ENCODE assay signal across 35 mouse cellular contexts in genomic region chr10:32510821-32511220, GRCm38 (mm10).
"Had no signal": no experiment of that assay in that cellular context is flagged by ENCODE, and none has a peak within 500 bp of the region (broad histone marks: within the 10 kb centered on the region; RNA-seq: fewer than 3 reads in every experiment).

No protein-coding gene starts in this region.

- H3K27ac ChIP-seq: heart, adult 2 months; heart, embryonic 10.5 days; heart, embryonic 13.5 days; heart, embryonic 15.5 days; hindbrain, embryonic 10.5 days; hindbrain, embryonic 12.5 days; hindbrain, embryonic 13.5 days; hindbrain, embryonic 14.5 days; hindbrain, embryonic 15.5 days; hindbrain, postnatal 0 days; intestine, embryonic 15.5 days; kidney, embryonic 15.5 days; kidney, postnatal 0 days; layer of hippocampus, adult 2 months had no signal

- H3K4me1 ChIP-seq: heart, embryonic 10.5 days; heart, embryonic 12.5 days; heart, embryonic 13.5 days; heart, embryonic 15.5 days; hindbrain, embryonic 10.5 days; hindbrain, embryonic 12.5 days; hindbrain, embryonic 13.5 days; hindbrain, embryonic 15.5 days; intestine, embryonic 15.5 days; kidney, embryonic 15.5 days had no signal

- DNase-seq: heart, adult 2 months; heart, postnatal 10 days; heart, postnatal 14 days; heart, postnatal 36 days; heart, postnatal 4 days; kidney, adult 11 months; kidney, adult 18-20 months; kidney, adult 2 months; kidney, adult 8-10 months; kidney, adult 9 months; kidney, postnatal 10 days; kidney, postnatal 14 days; kidney, postnatal 25 days; kidney, postnatal 36 days; kidney, postnatal 4 days; layer of hippocampus, adult 9-11 months had no signal

- H3K27me3 ChIP-seq: heart, embryonic 12.5 days; heart, embryonic 13.5 days; heart, embryonic 15.5 days; hindbrain, embryonic 12.5 days; hindbrain, embryonic 13.5 days; hindbrain, embryonic 15.5 days; intestine, embryonic 15.5 days; kidney, embryonic 15.5 days had no signal

- ATAC-seq: hindbrain, embryonic 16.5 days; hindbrain, postnatal 0 days; inflammation-experienced regulatory T-cells, adult 6 months; intestine, embryonic 15.5 days; intestine, embryonic 16.5 days; intestine, postnatal 0 days had no signal

- H3K9me3 ChIP-seq: heart, embryonic 10.5 days; heart, embryonic 12.5 days; heart, embryonic 15.5 days; hindbrain, embryonic 10.5 days; hindbrain, embryonic 12.5 days; hindbrain, embryonic 13.5 days; hindbrain, embryonic 15.5 days; intestine, embryonic 15.5 days; kidney, embryonic 15.5 days had no signal

- H3K9ac ChIP-seq: heart, embryonic 12.5 days; heart, embryonic 13.5 days; heart, embryonic 15.5 days; hindbrain, embryonic 12.5 days; hindbrain, embryonic 13.5 days; hindbrain, embryonic 14.5 days; hindbrain, embryonic 15.5 days; intestine, embryonic 15.5 days; kidney, embryonic 15.5 days had no signal

- H3K4me2 ChIP-seq: heart, embryonic 11.5 days; heart, embryonic 12.5 days; heart, embryonic 13.5 days; heart, embryonic 15.5 days; hindbrain, embryonic 12.5 days; hindbrain, embryonic 13.5 days; hindbrain, embryonic 14.5 days; hindbrain, embryonic 15.5 days; intestine, embryonic 15.5 days; kidney, embryonic 15.5 days had no signal

- H3K4me3 ChIP-seq: heart, adult 2 months; heart, embryonic 10.5 days; heart, embryonic 12.5 days; heart, embryonic 13.5 days; heart, embryonic 15.5 days; hindbrain, embryonic 10.5 days; hindbrain, embryonic 12.5 days; hindbrain, embryonic 13.5 days; hindbrain, embryonic 15.5 days; intestine, embryonic 15.5 days; kidney, embryonic 15.5 days; layer of hippocampus, adult 2 months had no signal

- H3K36me3 ChIP-seq: heart, embryonic 10.5 days; heart, embryonic 12.5 days; heart, embryonic 13.5 days; heart, embryonic 15.5 days; hindbrain, embryonic 10.5 days; hindbrain, embryonic 12.5 days; hindbrain, embryonic 13.5 days; hindbrain, embryonic 15.5 days; intestine, embryonic 15.5 days; kidney, embryonic 15.5 days had no signal
